Mouse (Mus musculus) megakaryocyte, embryonic 14.5 days (primary cell): Measurements from ENCODE around the gene Dab2ip.

Experiments
- FLI1 ChIP-seq: IDR thresholded peaks from 2 replicates; pipeline ENCODE4 v1.6.1; 2012; ENCODE audit warnings: low read length, inconsistent platforms, mixed read lengths
- GATA1 ChIP-seq: IDR thresholded peaks from 3 replicates; pipeline ENCODE4 v1.6.1; 2012; ENCODE audit warnings: mixed read lengths, low read length, inconsistent platforms, borderline replicate concordance

GRCm38 (mm10) chr2:35625007-35625380, 66.9 kb downstream of the Dab2ip start:
- TF ChIP-seq GATA1 (no peak), FLI1 (no peak)
